Mouse (Mus musculus): ENCODE data around the gene Cpd. TPM values are rescaled to one million over a fixed set of nuclear protein-coding genes. Genes with fewer than 3 reads are reported as not detected.

Cpd gene
- total and polyA plus RNA-seq, 3 experiments: 11.2 to 28.5 (median 27.7) TPM

DNA sequence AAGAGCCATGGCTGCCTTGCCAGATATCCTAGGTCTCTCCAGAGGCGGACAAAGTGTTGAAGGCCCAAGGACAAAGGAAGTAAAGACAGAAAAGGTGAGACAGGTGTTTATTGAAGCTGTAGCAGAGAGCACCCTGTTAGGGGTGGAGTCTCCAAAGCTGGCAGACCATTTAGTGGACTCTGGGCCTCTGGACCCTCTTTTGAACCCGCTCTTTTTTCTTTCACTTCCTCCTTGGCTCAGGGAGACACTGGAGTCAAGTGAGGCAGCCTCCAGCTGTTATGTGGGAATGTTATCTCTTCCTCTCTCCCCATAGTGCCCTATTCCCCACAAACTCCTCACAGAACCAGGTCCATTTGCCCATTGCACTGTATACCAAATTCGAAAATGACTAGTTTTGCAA lies 46.2 kb upstream of the Cpd start:
- Histone ChIP-seq H3K79me2 (replicated peaks; ENCODE audit: control insufficient read depth, extremely low read depth, insufficient read depth, poor library complexity, severe bottlenecking) (no peaks in the 10 kb centered on the region), H3K27me3 (replicated peaks) (no peaks in the 10 kb centered on the region), H3K27ac (ENCODE audit: insufficient read depth, low read depth) (no peak overlapping the region), H3K36me3 (replicated peaks in 1 of 2; ENCODE audit: control insufficient read depth in 1 of 2, insufficient read depth in 1 of 2, low read length in 1 of 2) (no peaks in the 10 kb centered on the region), H3K4me1 (ENCODE audit: control insufficient read depth in 1 of 2, insufficient read depth in 2 of 2) (peaks cover 11 to 44% of the 10 kb centered on the region in 2 experiments), H3K4me2 (ENCODE audit: insufficient read depth, low read depth, poor library complexity, severe bottlenecking) (no peak overlapping the region), H3K4me3 (replicated peaks in 1 of 3; ENCODE audit: low read depth in 2 of 3, low read length in 2 of 3, poor library complexity in 1 of 3) (no peak overlapping the region), H3K9ac (ENCODE audit: insufficient read depth, low read depth) (no peak overlapping the region), H3K9me3 (replicated peaks; ENCODE audit: low read length) (no peaks in the 10 kb centered on the region)
- in situ Hi-C loops (cut with MboI; ENCODE audit: low pct_ligation_motif_present, low pct_unique_long_range_greater_than_20kb, low sequenced_read_pairs) (loop anchor here (5.0 to 10.0 kb wide), 2 partner anchors 106 to 198 kb away; no protein-coding TSS in a partner anchor), dilution Hi-C loops (cut with MboI; ENCODE audit: extremely low pct_ligation_motif_present, extremely low pct_unique_long_range_greater_than_20kb, low sequenced_read_pairs) (no loop called here)
- TF ChIP-seq UBTF (IDR thresholded peaks at IDR 0.05; ENCODE audit: low read depth, low read length): no peak
- TF ChIP-seq ETS1 (conservative IDR thresholded peaks at IDR 0.05; ENCODE audit: low read depth, low read length): no peak
- no peak for TF ChIP-seq POLR2A (IDR thresholded peaks at IDR 0.05; ENCODE audit: low read depth, low read length)
- no peak for TF ChIP-seq TCF12 (IDR thresholded peaks at IDR 0.05; ENCODE audit: low read depth, low read length)
- TF ChIP-seq CTCF (conservative IDR thresholded peaks at IDR 0.05 in 1 of 2, IDR thresholded peaks at IDR 0.05 in 1 of 2; ENCODE audit: low read depth in 2 of 2, low read length in 2 of 2): no peak
- no peak for TF ChIP-seq GABPA (IDR thresholded peaks at IDR 0.05; ENCODE audit: insufficient replicate concordance, low read depth, low read length)
- no peak for TF ChIP-seq MXI1 (IDR thresholded peaks at IDR 0.05; ENCODE audit: low read depth, low read length)
- TF ChIP-seq USF2 (conservative IDR thresholded peaks at IDR 0.05; ENCODE audit: low read depth, low read length): no peak
- TF ChIP-seq RCOR1 (conservative IDR thresholded peaks at IDR 0.05; ENCODE audit: low read depth, low read length): no peak
- TF ChIP-seq SIN3A (IDR thresholded peaks at IDR 0.05; ENCODE audit: low read length): no peak
- TF ChIP-seq JUND (conservative IDR thresholded peaks at IDR 0.05; ENCODE audit: low read depth, low read length): no peak
- no peak for TF ChIP-seq EP300 (IDR thresholded peaks at IDR 0.05; ENCODE audit: low read length)
- TF ChIP-seq ELF1 (IDR thresholded peaks at IDR 0.05; ENCODE audit: low read depth, low read length): no peak
- TF ChIP-seq ZKSCAN1 (IDR thresholded peaks at IDR 0.05; ENCODE audit: borderline replicate concordance, low read depth, low read length): no peak
- TF ChIP-seq MAZ (IDR thresholded peaks at IDR 0.05; ENCODE audit: low read depth, low read length): no peak
- no peak for TF ChIP-seq TBP (conservative IDR thresholded peaks at IDR 0.05; ENCODE audit: low read depth, low read length)
- TF ChIP-seq ZNF384 (IDR thresholded peaks at IDR 0.05; ENCODE audit: low read depth, low read length): no peak
- TF ChIP-seq MAFK (IDR thresholded peaks at IDR 0.05; ENCODE audit: insufficient replicate concordance, low read length): no peak
- no peak for DNase-seq (ENCODE audit: extremely low read depth)

DNA sequence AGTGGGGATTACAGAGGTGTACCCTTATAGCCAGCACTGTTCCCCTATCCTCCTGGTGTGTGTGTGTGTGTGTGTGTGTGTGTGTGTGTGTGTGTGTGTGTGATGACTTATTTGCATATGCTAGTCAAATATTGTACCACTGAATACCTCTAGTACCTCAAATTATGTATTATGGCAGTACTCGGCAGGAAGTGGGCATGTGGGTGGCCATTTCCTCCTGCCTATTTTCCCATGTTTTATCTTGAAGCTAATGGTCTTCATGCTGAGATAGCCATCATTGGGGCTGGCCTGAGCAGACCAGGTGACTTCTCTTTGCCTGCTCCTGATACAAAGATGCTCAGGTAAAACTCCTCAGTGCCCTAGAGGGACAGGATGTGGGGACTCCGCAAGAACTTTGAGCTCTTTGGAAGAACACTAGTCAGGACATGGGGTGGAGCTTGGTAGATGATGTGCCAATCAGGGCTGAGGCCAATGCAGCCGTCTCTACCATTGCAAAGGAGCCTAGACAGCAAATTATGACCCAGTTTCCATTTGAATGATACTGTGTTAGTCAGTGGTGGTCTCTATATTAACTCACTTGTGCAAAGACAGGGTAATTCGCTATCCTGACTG lies 45.0 kb upstream of the Cpd start:
- TF ChIP-seq USF1 (IDR thresholded peaks at IDR 0.05; ENCODE audit: low read depth, low read length) (no peak), POLR2AphosphoS2 (IDR thresholded peaks at IDR 0.05; ENCODE audit: low read depth, low read length) (no peak), ZC3H11A (IDR thresholded peaks at IDR 0.05; ENCODE audit: low read depth, low read length) (no peak), GABPA (IDR thresholded peaks at IDR 0.05; ENCODE audit: insufficient replicate concordance, low read depth, low read length) (no peak), UBTF (IDR thresholded peaks at IDR 0.05; ENCODE audit: low read depth, low read length) (no peak), E2F4 (IDR thresholded peaks at IDR 0.05; ENCODE audit: insufficient replicate concordance, low read depth, low read length) (no peak), CHD1 (IDR thresholded peaks at IDR 0.05; ENCODE audit: low read depth, low read length) (no peak), ELF1 (IDR thresholded peaks at IDR 0.05; ENCODE audit: low read depth, low read length) (no peak), HCFC1 (IDR thresholded peaks at IDR 0.05; ENCODE audit: low read depth, low read length) (no peak), RAD21 (IDR thresholded peaks at IDR 0.05; ENCODE audit: low read depth, low read length) (no peak), ZKSCAN1 (IDR thresholded peaks at IDR 0.05; ENCODE audit: borderline replicate concordance, low read depth, low read length) (no peak), USF2 (conservative IDR thresholded peaks at IDR 0.05; ENCODE audit: low read depth, low read length) (no peak), POLR2A (IDR thresholded peaks at IDR 0.05; ENCODE audit: low read depth, low read length) (no peak), ZNF384 (IDR thresholded peaks at IDR 0.05; ENCODE audit: low read depth, low read length) (no peak), KAT2A (IDR thresholded peaks at IDR 0.05; ENCODE audit: insufficient replicate concordance, low read length) (no peak), TCF12 (IDR thresholded peaks at IDR 0.05; ENCODE audit: low read depth, low read length) (no peak)

More for the DNA sequence above, 45.0 kb upstream of the Cpd start:
- no peaks in the 10 kb centered on the region for H3K36me3 ChIP-seq (replicated peaks in 1 of 2; ENCODE audit: control insufficient read depth in 1 of 2, insufficient read depth in 1 of 2, low read length in 1 of 2)
- in situ Hi-C loops (cut with MboI; ENCODE audit: low pct_ligation_motif_present, low pct_unique_long_range_greater_than_20kb, low sequenced_read_pairs) (loop anchor here (5.0 to 10.0 kb wide), 2 partner anchors 105 to 197 kb away; no protein-coding TSS in a partner anchor), dilution Hi-C loops (cut with MboI; ENCODE audit: extremely low pct_ligation_motif_present, extremely low pct_unique_long_range_greater_than_20kb, low sequenced_read_pairs) (no loop called here)
- peaks cover 9 to 37% of the 10 kb centered on the region in 2 experiments; a peak in 3 of 4 replicates for H3K4me1 ChIP-seq (ENCODE audit: control insufficient read depth in 1 of 2, insufficient read depth in 2 of 2)
- no peak overlapping the region for H3K4me3 ChIP-seq (replicated peaks in 1 of 3; ENCODE audit: low read depth in 2 of 3, low read length in 2 of 3, poor library complexity in 1 of 3)
- no peak overlapping the region for H3K9ac ChIP-seq (ENCODE audit: insufficient read depth, low read depth)
- no peak for DNase-seq (ENCODE audit: extremely low read depth)
- no peaks in the 10 kb centered on the region for H3K9me3 ChIP-seq (replicated peaks; ENCODE audit: low read length)
- no peak overlapping the region for H3K27ac ChIP-seq (ENCODE audit: insufficient read depth, low read depth)
- no peaks in the 10 kb centered on the region for H3K79me2 ChIP-seq (replicated peaks; ENCODE audit: control insufficient read depth, extremely low read depth, insufficient read depth, poor library complexity, severe bottlenecking)
- no peaks in the 10 kb centered on the region for H3K27me3 ChIP-seq (replicated peaks)
- no peak overlapping the region for H3K4me2 ChIP-seq (ENCODE audit: insufficient read depth, low read depth, poor library complexity, severe bottlenecking)

Measured in CH12.LX (cell line).